Mouse (Mus musculus): Measurements from ENCODE around the gene Git1.

Gene Git1

GRCm38 (mm10) chr11:77493512-77494343 is at the start of gene Git1:
Gene Git1, plus strand, starts transcription at chr11:77493562.
- peak; percentile 66 for DNase-seq

GRCm38 (mm10) chr11:77444939-77445338 is 48.4 kb upstream of the Git1 start:
- DNase-seq, result no peak

- peak; percentile 73 for DNase-seq
Observed at GRCm38 (mm10) chr11:77446628-77447041, 46.7 kb upstream of the Git1 start.

- no peak for DNase-seq
Observed at GRCm38 (mm10) chr11:77449224-77449623, 44.1 kb upstream of the Git1 start.

GRCm38 (mm10) chr11:77451670-77452069 is 41.7 kb upstream of the Git1 start:
- no peak for DNase-seq

- no peak for DNase-seq
Observed at GRCm38 (mm10) chr11:77453388-77453787, 40.0 kb upstream of the Git1 start.

GRCm38 (mm10) chr11:77455770-77456510 is 37.4 kb upstream of the Git1 start:
- no peak for DNase-seq

GRCm38 (mm10) chr11:77456866-77457265 is 36.5 kb upstream of the Git1 start:
- DNase-seq, result no peak

GRCm38 (mm10) chr11:77461856-77462255 is 31.5 kb upstream of the Git1 start:
- DNase-seq, result no peak

- peak; percentile 74 for DNase-seq
Observed at GRCm38 (mm10) chr11:77462283-77463100, 30.9 kb upstream of the Git1 start, which contains the start of gene Coro6. Gene Coro6, plus strand, starts transcription at chr11:77462411.

GRCm38 (mm10) chr11:77463101-77463445 is 30.3 kb upstream of the Git1 start:
- DNase-seq, result no peak

GRCm38 (mm10) chr11:77463786-77464185 is 29.6 kb upstream of the Git1 start:
- DNase-seq, result no peak

GRCm38 (mm10) chr11:77464684-77465083 is 28.7 kb upstream of the Git1 start:
- DNase-seq, result no peak

GRCm38 (mm10) chr11:77465111-77465510 is 28.3 kb upstream of the Git1 start:
- no peak for DNase-seq

- DNase-seq, result no peak
Observed at GRCm38 (mm10) chr11:77466544-77466943, 26.8 kb upstream of the Git1 start.

GRCm38 (mm10) chr11:77467157-77467556 is 26.2 kb upstream of the Git1 start:
- DNase-seq, result peak; percentile 77

GRCm38 (mm10) chr11:77467784-77468183 is 25.6 kb upstream of the Git1 start:
- peak; percentile 78 for DNase-seq

GRCm38 (mm10) chr11:77468397-77468796 is 25.0 kb upstream of the Git1 start:
- no peak for DNase-seq

- no peak for DNase-seq
Observed at GRCm38 (mm10) chr11:77471407-77471806, 22.0 kb upstream of the Git1 start.

- no peak for DNase-seq
Observed at GRCm38 (mm10) chr11:77472775-77473174, 20.6 kb upstream of the Git1 start.

GRCm38 (mm10) chr11:77476216-77476615 is 17.1 kb upstream of the Git1 start:
- no peak for DNase-seq

- DNase-seq, result no peak
Observed at GRCm38 (mm10) chr11:77476895-77477294, 16.5 kb upstream of the Git1 start.

- no peak for DNase-seq
Observed at GRCm38 (mm10) chr11:77483043-77483442, 10.3 kb upstream of the Git1 start.
